Mouse (Mus musculus) ES-E14 (cell line): ENCODE data around the gene Ubxn4. TPM values are rescaled to one million over a fixed set of nuclear protein-coding genes. Genes with fewer than 3 reads are reported as not detected.

ENCODE experiments used
- DNase-seq: peaks from one replicate; pipeline ENCODE4 v3.0.0-alpha.2; 2013; ENCODE audit warnings: low read depth, low spot score
- H3K27ac ChIP-seq: 2 replicates; pipeline ENCODE4 v1.5.1; 2012; ENCODE audit warnings: low read depth, mild to moderate bottlenecking, low read length, moderate library complexity, mixed read lengths; ENCODE audit not compliant: poor library complexity, insufficient read depth, severe bottlenecking
- H3K36me3 ChIP-seq: 2 replicates; pipeline ENCODE4 v1.6.1; 2012; ENCODE audit warnings: mild to moderate bottlenecking, low read length, moderate library complexity, mixed read lengths; ENCODE audit not compliant: control insufficient read depth, poor library complexity, insufficient read depth, severe bottlenecking
- H3K4me1 ChIP-seq, 2 experiments: fragments of 150-350 bp in 1 of 2; sonication (generic) in 1 of 2; 2 replicates each; pipeline ENCODE4 v1.6.1; 2012; ENCODE audit warnings: low read length in 2 of 2, mild to moderate bottlenecking in 1 of 2, mixed read lengths in 1 of 2; ENCODE audit not compliant: control insufficient read depth in 2 of 2, insufficient read depth in 2 of 2, poor library complexity in 1 of 2
- H3K4me3 ChIP-seq, 2 experiments: fragments of 150-350 bp in 1 of 2; sonication (generic) in 1 of 2; 2 replicates each; pipeline ENCODE4 v1.5.1; 2012; ENCODE audit warnings: low read length in 2 of 2, low read depth in 1 of 2, mild to moderate bottlenecking in 1 of 2, mixed read lengths in 1 of 2; ENCODE audit not compliant: insufficient read depth in 1 of 2, poor library complexity in 1 of 2, severe bottlenecking in 1 of 2
- H3K9ac ChIP-seq: 2 replicates; pipeline ENCODE4 v1.6.1; 2012; ENCODE audit warnings: low read depth, mild to moderate bottlenecking, low read length, mixed read lengths; ENCODE audit not compliant: poor library complexity, insufficient read depth, severe bottlenecking
- H3K9me3 ChIP-seq: fragments of 150-350 bp; sonication (generic); 2 replicates; pipeline ENCODE4 v1.6.1; 2012; ENCODE audit warnings: low read depth, mild to moderate bottlenecking, low read length; ENCODE audit not compliant: control insufficient read depth, insufficient read depth
- CHD2 ChIP-seq: IDR thresholded peaks from 2 replicates; pipeline ENCODE4 v1.6.1; 2014; ENCODE audit warnings: mild to moderate bottlenecking, low read depth, low read length, inconsistent platforms
- HCFC1 ChIP-seq: IDR thresholded peaks from 2 replicates; pipeline ENCODE4 v1.6.1; 2012; ENCODE audit warnings: low read length, inconsistent platforms, borderline replicate concordance; ENCODE audit not compliant: insufficient read depth
- MAFK ChIP-seq: IDR thresholded peaks from 2 replicates; pipeline ENCODE4 v1.6.1; 2014; ENCODE audit warnings: mild to moderate bottlenecking, low read depth, low read length, inconsistent platforms; ENCODE audit not compliant: insufficient read depth
- ZC3H11A ChIP-seq: IDR thresholded peaks from 2 replicates; pipeline ENCODE4 v1.6.1; 2012; ENCODE audit warnings: low read depth, mild to moderate bottlenecking, inconsistent platforms, low read length, borderline replicate concordance
- ZNF384 ChIP-seq: IDR thresholded peaks from 2 replicates; pipeline ENCODE4 v1.6.1; 2012; ENCODE audit warnings: low read depth, low read length, inconsistent platforms
- in situ Hi-C, 2 experiments: fragments of 600-800 bp; cut with MboI; formaldehyde crosslinking; loops; one replicate each; pipeline ENCODE4 v1.15.1; 2025; ENCODE audit warnings: low sequenced_read_pairs in 2 of 2, inconsistent platforms in 1 of 2; ENCODE audit not compliant: unreplicated experiment in 2 of 2
- total RNA-seq: library from RNA; depleted of rRNA; stranded (reverse); fragments of 300-350 nt; gene quantifications from 2 replicates; pipeline ENCODE4 v1.2.3, GENCODE M21; 2012; rRNA removed

Gene Ubxn4
- total RNA-seq, 1 experiment = 50.2 TPM

- no peak for DNase-seq
- Histone ChIP-seq H3K4me3 (no peak within 1 kb of the TSS), H3K36me3 (peaks cover 11% of the 10 kb centered on the region), H3K9me3 (no peaks in the 10 kb centered on the region), H3K9ac (no peak within 1 kb of the TSS), H3K27ac (no peak within 1 kb of the TSS), H3K4me1 (no peaks in the 10 kb centered on the region; a peak in 1 of 4 replicates)
- in situ Hi-C loops = no loop called here
- TF ChIP-seq CHD2 (no peak), HCFC1 (no peak), ZC3H11A (no peak), ZNF384 (no peak), MAFK (no peak)
Observed at GRCm38 (mm10) chr1:128328218-128328617, 84.5 kb downstream of the Ubxn4 start, which contains the start of gene Lct. Lct (minus strand) TSS chr1:128328318.

Other genes with a start within 250 kb of the Ubxn4 start
- gene Zranb3, start 140.9 kb upstream of the Ubxn4 start, total RNA-seq = 19.2 and 19.5 TPM in 2 replicates
- 52.9 and 56.6 TPM in 2 replicates for gene R3hdm1, start 140.7 kb upstream of the Ubxn4 start, total RNA-seq
- gene Lct, start 84.4 kb downstream of the Ubxn4 start, total RNA-seq = 0.18 and 0.32 TPM in 2 replicates
- 134 and 172 TPM in 2 replicates for gene Mcm6, start 115.7 kb downstream of the Ubxn4 start, total RNA-seq
- 57.3 and 85.9 TPM in 2 replicates for gene Dars, start 173.4 kb downstream of the Ubxn4 start, total RNA-seq